Mouse (Mus musculus) limb, embryonic 12.5 days (tissue): Measurements from ENCODE around the gene Trim31. TPM values are rescaled to one million over a fixed set of nuclear protein-coding genes. Genes with fewer than 3 reads are reported as not detected.

Source experiments
- ATAC-seq: fragments of 200-750 bp; cut with Nextera tagmentation; 2 replicates; pipeline ENCODE4 v1.8.0; 2017; ENCODE audit warnings: low read depth, moderate TSS enrichment; ENCODE audit not compliant: insufficient number of reproducible peaks, insufficient read depth, low FRiP score, low TSS enrichment
- H3K27ac ChIP-seq: fragments of 300-500 bp; sonication (generic); 2 replicates; pipeline ENCODE4 v1.5.1; 2016; ENCODE audit warnings: mild to moderate bottlenecking, moderate library complexity
- H3K27me3 ChIP-seq: fragments of 300-500 bp; sonication (generic); 2 replicates; pipeline ENCODE4 v1.6.1; 2016; ENCODE audit warnings: mild to moderate bottlenecking, moderate library complexity
- H3K36me3 ChIP-seq: fragments of 300-500 bp; sonication (generic); 2 replicates; pipeline ENCODE4 v1.6.1; 2016; ENCODE audit warnings: mild to moderate bottlenecking, moderate library complexity
- H3K4me1 ChIP-seq: fragments of 300-500 bp; sonication (generic); replicated peaks from 2 replicates; pipeline ENCODE4 v1.6.1; 2016
- H3K4me2 ChIP-seq: fragments of 300-500 bp; sonication (generic); 2 replicates; pipeline ENCODE4 v1.6.1; 2016; ENCODE audit warnings: mild to moderate bottlenecking, moderate library complexity
- H3K4me3 ChIP-seq: fragments of 300-500 bp; sonication (generic); replicated peaks from 2 replicates; pipeline ENCODE4 v1.5.1; 2016; ENCODE audit warnings: mild to moderate bottlenecking
- H3K9ac ChIP-seq: fragments of 300-500 bp; sonication (generic); replicated peaks from 2 replicates; pipeline ENCODE4 v1.6.1; 2016; ENCODE audit warnings: mild to moderate bottlenecking, moderate library complexity
- H3K9me3 ChIP-seq: fragments of 300-500 bp; sonication (generic); 2 replicates; pipeline ENCODE4 v1.6.1; 2016; ENCODE audit warnings: mild to moderate bottlenecking, moderate library complexity
- WGBS: fragments of 180-500 bp; shearing (Covaris S2); methylation state at CpG from one replicate; pipeline ENCODE4 v1.1.7; 2016; 5-methylcytosine and 5-hydroxymethylcytosine counted together
- polyA plus RNA-seq: library from polyadenylated mRNA; unstranded; fragments of >200 nt; fragmentation: Nextera tagmentation; extraction: Ambion mirVana; gene quantifications from 2 replicates; pipeline ENCODE4 v1.2.1, GENCODE M21; 2016

Trim31 gene
- polyA plus RNA-seq, 1 experiment from 2014 or later = not detected

- H3K4me1 ChIP-seq = no peaks in the 10 kb centered on the region
- no peaks in the 10 kb centered on the region for H3K36me3 ChIP-seq
- no peak overlapping the region for H3K4me2 ChIP-seq
- no peak overlapping the region for H3K9ac ChIP-seq
- no peak for ATAC-seq
- no peaks in the 10 kb centered on the region for H3K9me3 ChIP-seq
- H3K27ac ChIP-seq = no peak overlapping the region
- no peak overlapping the region for H3K4me3 ChIP-seq
- no peaks in the 10 kb centered on the region for H3K27me3 ChIP-seq
Measured at GRCm38 (mm10) chr17:36897065-36897464, 853 bp upstream of the Trim31 start.

- no peaks in the 10 kb centered on the region for H3K36me3 ChIP-seq
- no peak overlapping the region for H3K9ac ChIP-seq
- H3K4me3 ChIP-seq = no peak overlapping the region
- no peaks in the 10 kb centered on the region for H3K4me1 ChIP-seq
- no peaks in the 10 kb centered on the region for H3K9me3 ChIP-seq
- H3K4me2 ChIP-seq = no peak overlapping the region
- H3K27me3 ChIP-seq = no peaks in the 10 kb centered on the region
- H3K27ac ChIP-seq = no peak overlapping the region
- no peak for ATAC-seq
- 77% methylated on average over 4 of the region's 4 CpGs for WGBS
Measured at GRCm38 (mm10) chr17:36899376-36899775, 1.5 kb downstream of the Trim31 start.

- Histone ChIP-seq H3K27me3 (no peaks in the 10 kb centered on the region), H3K9me3 (no peaks in the 10 kb centered on the region), H3K36me3 (no peaks in the 10 kb centered on the region), H3K4me1 (no peaks in the 10 kb centered on the region), H3K27ac (no peak overlapping the region), H3K9ac (no peak overlapping the region), H3K4me2 (no peak overlapping the region), H3K4me3 (no peak overlapping the region)
- WGBS = 77% methylated on average over 5 of the region's 5 CpGs
- ATAC-seq = no peak
Measured at GRCm38 (mm10) chr17:36900001-36900400, 2.1 kb downstream of the Trim31 start.

GRCm38 (mm10) chr17:36900691-36901090 lies 2.8 kb downstream of the Trim31 start:
- Histone ChIP-seq H3K9me3 (no peaks in the 10 kb centered on the region), H3K36me3 (no peaks in the 10 kb centered on the region), H3K9ac (no peak overlapping the region), H3K4me2 (no peak overlapping the region), H3K27ac (no peak overlapping the region), H3K27me3 (no peaks in the 10 kb centered on the region), H3K4me1 (no peaks in the 10 kb centered on the region), H3K4me3 (no peak overlapping the region)
- ATAC-seq = no peak
- WGBS = 34% methylated on average over 1 of the region's 1 CpGs

- Histone ChIP-seq H3K4me1 (no peaks in the 10 kb centered on the region), H3K27me3 (no peaks in the 10 kb centered on the region), H3K36me3 (no peaks in the 10 kb centered on the region), H3K4me2 (no peak overlapping the region), H3K9ac (no peak overlapping the region), H3K9me3 (no peaks in the 10 kb centered on the region), H3K27ac (no peak overlapping the region), H3K4me3 (no peak overlapping the region)
- ATAC-seq = no peak
- 79% methylated on average over 3 of the region's 3 CpGs for WGBS
Measured at GRCm38 (mm10) chr17:36903651-36904050, 5.7 kb downstream of the Trim31 start.

GRCm38 (mm10) chr17:36908235-36908634 lies 10.3 kb downstream of the Trim31 start:
- H3K9me3 ChIP-seq = no peaks in the 10 kb centered on the region
- H3K4me1 ChIP-seq = no peaks in the 10 kb centered on the region
- H3K27ac ChIP-seq = no peak overlapping the region
- peaks cover 8% of the 10 kb centered on the region; the same call in 1 of the 2 replicates for H3K27me3 ChIP-seq
- no peak overlapping the region for H3K4me3 ChIP-seq
- no peak for ATAC-seq
- WGBS = 55% methylated on average over 1 of the region's 1 CpGs
- H3K36me3 ChIP-seq = no peaks in the 10 kb centered on the region
- H3K4me2 ChIP-seq = no peak overlapping the region
- H3K9ac ChIP-seq = no peak overlapping the region

- Histone ChIP-seq H3K4me2 (no peak overlapping the region), H3K9me3 (no peaks in the 10 kb centered on the region), H3K4me1 (no peaks in the 10 kb centered on the region), H3K9ac (no peak overlapping the region), H3K27me3 (peaks cover 8% of the 10 kb centered on the region; the same call in 1 of the 2 replicates), H3K36me3 (no peaks in the 10 kb centered on the region), H3K4me3 (no peak overlapping the region), H3K27ac (no peak overlapping the region)
- ATAC-seq = no peak
- 60% methylated on average over 4 of the region's 4 CpGs for WGBS
Measured at GRCm38 (mm10) chr17:36909802-36910201, 11.9 kb downstream of the Trim31 start.

- 65% methylated on average over 2 of the region's 2 CpGs for WGBS
- no peak for ATAC-seq
- H3K27me3 ChIP-seq = peaks cover 8% of the 10 kb centered on the region; the same call in 1 of the 2 replicates
Measured at GRCm38 (mm10) chr17:36912031-36912430, 14.1 kb downstream of the Trim31 start.

GRCm38 (mm10) chr17:36914108-36914507 lies 16.2 kb downstream of the Trim31 start:
- H3K36me3 ChIP-seq = no peaks in the 10 kb centered on the region
- ATAC-seq = no peak
- no peak overlapping the region for H3K9ac ChIP-seq
- WGBS = 21% methylated on average over 2 of the region's 2 CpGs
- no peaks in the 10 kb centered on the region for H3K4me1 ChIP-seq
- H3K4me3 ChIP-seq = no peak overlapping the region
- H3K27me3 ChIP-seq = peaks cover 10% of the 10 kb centered on the region; the same call in 1 of the 2 replicates
- no peak overlapping the region for H3K4me2 ChIP-seq
- H3K9me3 ChIP-seq = no peaks in the 10 kb centered on the region
- no peak overlapping the region for H3K27ac ChIP-seq

More at GRCm38 (mm10) chr17:36912031-36912430, 14.1 kb downstream of the Trim31 start:
- Histone ChIP-seq H3K27ac (no peak overlapping the region), H3K4me1 (no peaks in the 10 kb centered on the region), H3K4me2 (no peak overlapping the region), H3K9ac (no peak overlapping the region), H3K36me3 (no peaks in the 10 kb centered on the region), H3K4me3 (no peak overlapping the region), H3K9me3 (no peaks in the 10 kb centered on the region)

- no peaks in the 10 kb centered on the region for H3K9me3 ChIP-seq
- H3K4me2 ChIP-seq = no peak overlapping the region
- H3K9ac ChIP-seq = no peak overlapping the region
- no peak overlapping the region for H3K4me3 ChIP-seq
- WGBS = 17% methylated on average over 9 of the region's 9 CpGs
- no peak for ATAC-seq
- no peaks in the 10 kb centered on the region for H3K36me3 ChIP-seq
- H3K27me3 ChIP-seq = peaks cover 4% of the 10 kb centered on the region; the same call in 1 of the 2 replicates
- H3K4me1 ChIP-seq = no peaks in the 10 kb centered on the region
- no peak overlapping the region for H3K27ac ChIP-seq
Measured at GRCm38 (mm10) chr17:36915076-36915475, 17.2 kb downstream of the Trim31 start.

- no peak for ATAC-seq
- Histone ChIP-seq H3K4me1 (no peaks in the 10 kb centered on the region), H3K36me3 (no peaks in the 10 kb centered on the region), H3K27ac (no peak overlapping the region), H3K27me3 (peaks cover 4% of the 10 kb centered on the region; the same call in 1 of the 2 replicates), H3K9me3 (no peaks in the 10 kb centered on the region), H3K9ac (no peak overlapping the region), H3K4me2 (no peak overlapping the region), H3K4me3 (no peak overlapping the region)
- 39% methylated on average over 15 of the region's 15 CpGs for WGBS
Measured at GRCm38 (mm10) chr17:36920239-36920638, 22.3 kb downstream of the Trim31 start.

- H3K27ac ChIP-seq = no peak overlapping the region
- ATAC-seq = no peak
- H3K4me1 ChIP-seq = no peaks in the 10 kb centered on the region
- H3K9ac ChIP-seq = no peak overlapping the region
- 81% methylated on average over 4 of the region's 4 CpGs for WGBS
- no peak overlapping the region for H3K4me2 ChIP-seq
- no peaks in the 10 kb centered on the region for H3K36me3 ChIP-seq
- H3K4me3 ChIP-seq = no peak overlapping the region
- H3K9me3 ChIP-seq = no peaks in the 10 kb centered on the region
- peaks cover 4% of the 10 kb centered on the region; the same call in 1 of the 2 replicates for H3K27me3 ChIP-seq
Measured at GRCm38 (mm10) chr17:36922715-36923114, 24.8 kb downstream of the Trim31 start.
